Mouse (Mus musculus) regulatory T cell (primary cell): ENCODE results near the gene Habp4.

Experiments used
- in situ Hi-C: fragments of 300-600 bp; cut with MboI, MseI; formaldehyde crosslinking; loops from one replicate; pipeline ENCODE4 v1.15.1; 2025; ENCODE audit warnings: high pct_unique_total_duplicates

Gene Habp4

GRCm38 (mm10) chr13:64178000-64178399 is 16.4 kb downstream of the Habp4 start:
- in situ Hi-C loops: loop anchor here (5.0 to 10.0 kb wide), 2 partner anchors 54 to 127 kb away; no protein-coding TSS in a partner anchor

GRCm38 (mm10) chr13:64178746-64179652 is 17.4 kb downstream of the Habp4 start:
- in situ Hi-C loops: loop anchor here (5.0 to 10.0 kb wide), 2 partner anchors 53 to 126 kb away; no protein-coding TSS in a partner anchor

- in situ Hi-C loops: no loop called here
Observed at GRCm38 (mm10) chr13:64180300-64180699, 18.7 kb downstream of the Habp4 start.

- in situ Hi-C loops: no loop called here
Observed at GRCm38 (mm10) chr13:64180888-64181287, 19.3 kb downstream of the Habp4 start.

- in situ Hi-C loops: no loop called here
Observed at GRCm38 (mm10) chr13:64182091-64182490, 20.5 kb downstream of the Habp4 start.

- in situ Hi-C loops: no loop called here
Observed at GRCm38 (mm10) chr13:64183583-64183982, 22.0 kb downstream of the Habp4 start.

GRCm38 (mm10) chr13:64184361-64184760 is 22.7 kb downstream of the Habp4 start:
- in situ Hi-C loops: no loop called here

GRCm38 (mm10) chr13:64185176-64185575 is 23.6 kb downstream of the Habp4 start:
- in situ Hi-C loops: no loop called here

GRCm38 (mm10) chr13:64185586-64185985 is 24.0 kb downstream of the Habp4 start:
- in situ Hi-C loops: no loop called here

GRCm38 (mm10) chr13:64186516-64186915 is 24.9 kb downstream of the Habp4 start:
- in situ Hi-C loops: no loop called here

- in situ Hi-C loops: no loop called here
Observed at GRCm38 (mm10) chr13:64187065-64187464, 25.4 kb downstream of the Habp4 start.

- in situ Hi-C loops: no loop called here
Observed at GRCm38 (mm10) chr13:64197899-64198298, 36.3 kb downstream of the Habp4 start.

- in situ Hi-C loops: no loop called here
Observed at GRCm38 (mm10) chr13:64198310-64198709, 36.7 kb downstream of the Habp4 start.

GRCm38 (mm10) chr13:64200911-64201310 is 39.3 kb downstream of the Habp4 start:
- in situ Hi-C loops: no loop called here

GRCm38 (mm10) chr13:64204726-64205125 is 43.1 kb downstream of the Habp4 start:
- in situ Hi-C loops: no loop called here

GRCm38 (mm10) chr13:64205186-64205585 is 43.6 kb downstream of the Habp4 start:
- in situ Hi-C loops: no loop called here

- in situ Hi-C loops: no loop called here
Observed at GRCm38 (mm10) chr13:64208146-64208545, 46.5 kb downstream of the Habp4 start.

- in situ Hi-C loops: no loop called here
Observed at GRCm38 (mm10) chr13:64211995-64212603, 50.5 kb downstream of the Habp4 start.

GRCm38 (mm10) chr13:64214891-64215290 is 53.3 kb downstream of the Habp4 start:
- in situ Hi-C loops: no loop called here

GRCm38 (mm10) chr13:64225738-64226137 is 64.1 kb downstream of the Habp4 start:
- in situ Hi-C loops: no loop called here

GRCm38 (mm10) chr13:64226725-64227124 is 65.1 kb downstream of the Habp4 start:
- in situ Hi-C loops: no loop called here

GRCm38 (mm10) chr13:64233139-64233538 is 71.5 kb downstream of the Habp4 start:
- in situ Hi-C loops: loop anchor here (5.0 kb wide), 1 partner anchor 56 kb away; no protein-coding TSS in a partner anchor
